Mouse (Mus musculus): ENCODE data around the gene Pam16. TPM values are rescaled to one million over a fixed set of nuclear protein-coding genes. Genes with fewer than 3 reads are reported as not detected.

Pam16 gene
- polyA plus RNA-seq, 1 experiment from 2014 or later: 171 TPM

- Histone ChIP-seq H3K4me3 (replicated peaks; ENCODE audit: low read depth, low read length) (no peak overlapping the region), H3K27ac (replicated peaks; ENCODE audit: low read depth, low read length) (no peak overlapping the region), H3K4me1 (ENCODE audit: control insufficient read depth, insufficient read depth, low read length) (peaks cover 20% of the 10 kb centered on the region), H3K9me3 (ENCODE audit: control insufficient read depth, low read length) (no peaks in the 10 kb centered on the region), H3K36me3 (ENCODE audit: control insufficient read depth, insufficient read depth, low read length) (peaks cover 32% of the 10 kb centered on the region), H3K27me3 (ENCODE audit: control insufficient read depth, insufficient read depth, low read length) (no peaks in the 10 kb centered on the region), H3K4me2 (ENCODE audit: low read length) (no peak overlapping the region), H3K9ac (replicated peaks; ENCODE audit: low read length) (no peak overlapping the region)
- DNase-seq (no peak), ATAC-seq (ENCODE audit: low FRiP score, low TSS enrichment) (no peak)
- WGBS: 72% methylated on average over 9 of the region's 9 CpGs
Observed at GRCm38 (mm10) chr16:4656571-4657081, 31.8 kb upstream of the Pam16 start.

GRCm38 (mm10) chr16:4655764-4656570, 31.2 kb upstream of the Pam16 start:
- H3K9ac ChIP-seq (replicated peaks; ENCODE audit: low read length): no peak overlapping the region
- 0 out of 2 replicates have a peak overlapping the region, but pooled peaks have one; percentile 3 for H3K4me2 ChIP-seq (ENCODE audit: low read length)
- H3K9me3 ChIP-seq (ENCODE audit: control insufficient read depth, low read length): no peaks in the 10 kb centered on the region
- DNase-seq (peak; percentile 70), ATAC-seq (ENCODE audit: low FRiP score, low TSS enrichment) (peak; percentile 56; the same call in 1 of the 2 replicates)
- peaks cover 31% of the 10 kb centered on the region for H3K36me3 ChIP-seq (ENCODE audit: control insufficient read depth, insufficient read depth, low read length)
- no peak overlapping the region for H3K4me3 ChIP-seq (replicated peaks; ENCODE audit: low read depth, low read length)
- WGBS: 25% methylated on average over 11 of the region's 11 CpGs
- H3K27me3 ChIP-seq (ENCODE audit: control insufficient read depth, insufficient read depth, low read length): no peaks in the 10 kb centered on the region
- peak overlapping the region; percentile 37 for H3K27ac ChIP-seq (replicated peaks; ENCODE audit: low read depth, low read length)
- H3K4me1 ChIP-seq (ENCODE audit: control insufficient read depth, insufficient read depth, low read length): peaks cover 20% of the 10 kb centered on the region

DNA sequence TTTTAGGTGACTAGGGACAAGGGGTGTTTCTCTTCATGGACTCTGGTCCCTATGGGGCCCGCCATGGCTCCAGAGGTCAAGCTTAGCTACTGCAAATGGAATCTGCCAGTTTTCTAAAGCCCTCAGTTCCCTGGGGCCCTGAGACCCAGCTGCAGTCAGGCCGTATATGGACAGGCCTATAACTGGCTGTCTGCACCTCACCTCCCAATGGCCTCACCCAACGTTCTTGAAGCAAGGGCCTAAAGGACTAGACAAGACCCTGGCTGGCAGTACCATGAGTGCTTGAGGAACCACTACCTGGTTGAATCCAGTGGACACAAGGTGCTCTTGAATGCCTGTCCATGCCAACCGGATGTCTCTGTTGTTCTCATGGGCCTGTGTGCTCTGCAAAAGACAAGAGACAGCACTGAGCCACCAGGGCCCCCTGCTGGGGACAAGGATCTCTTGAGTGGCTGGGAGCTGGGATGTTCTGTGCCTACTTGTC, 30.5 kb upstream of the Pam16 start:
- ATAC-seq (ENCODE audit: low FRiP score, low TSS enrichment): 0 out of 2 replicates have a peak, but pooled peaks have one; percentile 12
- WGBS: 67% methylated on average over 4 of the region's 4 CpGs
- Histone ChIP-seq H3K27ac (replicated peaks; ENCODE audit: low read depth, low read length) (peak overlapping the region; percentile 37), H3K36me3 (ENCODE audit: control insufficient read depth, insufficient read depth, low read length) (peaks cover 27% of the 10 kb centered on the region), H3K4me1 (ENCODE audit: control insufficient read depth, insufficient read depth, low read length) (peaks cover 20% of the 10 kb centered on the region), H3K9ac (replicated peaks; ENCODE audit: low read length) (no peak overlapping the region), H3K4me3 (replicated peaks; ENCODE audit: low read depth, low read length) (no peak overlapping the region), H3K4me2 (ENCODE audit: low read length) (0 out of 2 replicates have a peak overlapping the region, but pooled peaks have one; percentile 3), H3K9me3 (ENCODE audit: control insufficient read depth, low read length) (no peaks in the 10 kb centered on the region), H3K27me3 (ENCODE audit: control insufficient read depth, insufficient read depth, low read length) (no peaks in the 10 kb centered on the region)
- peak; percentile 23 for DNase-seq

DNA sequence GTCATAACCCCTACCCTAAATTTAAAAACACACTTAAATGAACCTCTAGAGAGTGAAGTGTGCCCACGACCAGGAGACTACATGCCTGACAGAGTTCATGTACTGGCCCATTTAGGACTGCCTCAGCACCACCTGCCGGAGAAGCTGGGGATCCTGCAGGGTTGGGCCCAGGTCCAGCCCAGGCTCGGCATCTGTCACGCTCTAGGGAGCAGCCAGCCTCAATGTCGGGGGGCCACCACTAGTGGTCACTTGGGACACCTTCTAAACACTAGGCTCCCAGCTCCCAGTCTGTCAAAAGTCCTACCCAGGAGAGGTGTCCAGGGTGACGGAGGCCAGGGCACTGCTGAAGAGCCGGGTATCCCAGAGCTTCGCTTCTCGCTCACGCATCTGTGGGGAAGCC, 29.9 kb upstream of the Pam16 start:
- Histone ChIP-seq H3K4me3 (replicated peaks; ENCODE audit: low read depth, low read length) (no peak overlapping the region), H3K27ac (replicated peaks; ENCODE audit: low read depth, low read length) (no peak overlapping the region), H3K4me2 (ENCODE audit: low read length) (no peak overlapping the region), H3K27me3 (ENCODE audit: control insufficient read depth, insufficient read depth, low read length) (no peaks in the 10 kb centered on the region), H3K9ac (replicated peaks; ENCODE audit: low read length) (no peak overlapping the region), H3K36me3 (ENCODE audit: control insufficient read depth, insufficient read depth, low read length) (peaks cover 28% of the 10 kb centered on the region), H3K4me1 (ENCODE audit: control insufficient read depth, insufficient read depth, low read length) (peaks cover 20% of the 10 kb centered on the region), H3K9me3 (ENCODE audit: control insufficient read depth, low read length) (no peaks in the 10 kb centered on the region)
- DNase-seq: no peak
- 86% methylated on average over 10 of the region's 10 CpGs for WGBS
- no peak for ATAC-seq (ENCODE audit: low FRiP score, low TSS enrichment)

- H3K27ac ChIP-seq (replicated peaks; ENCODE audit: low read depth, low read length): no peak overlapping the region
- H3K4me3 ChIP-seq (replicated peaks; ENCODE audit: low read depth, low read length): no peak overlapping the region
- peaks cover 17% of the 10 kb centered on the region for H3K4me1 ChIP-seq (ENCODE audit: control insufficient read depth, insufficient read depth, low read length)
- no peaks in the 10 kb centered on the region for H3K27me3 ChIP-seq (ENCODE audit: control insufficient read depth, insufficient read depth, low read length)
- no peak overlapping the region for H3K4me2 ChIP-seq (ENCODE audit: low read length)
- WGBS: 77% methylated on average over 4 of the region's 4 CpGs
- no peak overlapping the region for H3K9ac ChIP-seq (replicated peaks; ENCODE audit: low read length)
- H3K9me3 ChIP-seq (ENCODE audit: control insufficient read depth, low read length): no peaks in the 10 kb centered on the region
- peaks cover 37% of the 10 kb centered on the region for H3K36me3 ChIP-seq (ENCODE audit: control insufficient read depth, insufficient read depth, low read length)
- ATAC-seq (ENCODE audit: low FRiP score, low TSS enrichment) (no peak), DNase-seq (no peak)
Observed at GRCm38 (mm10) chr16:4652707-4653416, 28.1 kb upstream of the Pam16 start.

GRCm38 (mm10) chr16:4651624-4652023, 26.8 kb upstream of the Pam16 start:
- Histone ChIP-seq H3K4me2 (ENCODE audit: low read length) (no peak overlapping the region), H3K36me3 (ENCODE audit: control insufficient read depth, insufficient read depth, low read length) (peaks cover 37% of the 10 kb centered on the region), H3K4me3 (replicated peaks; ENCODE audit: low read depth, low read length) (no peak overlapping the region), H3K4me1 (ENCODE audit: control insufficient read depth, insufficient read depth, low read length) (peaks cover 17% of the 10 kb centered on the region), H3K9ac (replicated peaks; ENCODE audit: low read length) (no peak overlapping the region), H3K27me3 (ENCODE audit: control insufficient read depth, insufficient read depth, low read length) (no peaks in the 10 kb centered on the region), H3K9me3 (ENCODE audit: control insufficient read depth, low read length) (no peaks in the 10 kb centered on the region), H3K27ac (replicated peaks; ENCODE audit: low read depth, low read length) (no peak overlapping the region)
- DNase-seq (no peak), ATAC-seq (ENCODE audit: low FRiP score, low TSS enrichment) (no peak)
- WGBS: 78% methylated on average over 7 of the region's 7 CpGs

GRCm38 (mm10) chr16:4651081-4651480, 26.3 kb upstream of the Pam16 start:
- no peaks in the 10 kb centered on the region for H3K9me3 ChIP-seq (ENCODE audit: control insufficient read depth, low read length)
- H3K27ac ChIP-seq (replicated peaks; ENCODE audit: low read depth, low read length): no peak overlapping the region
- no peak overlapping the region for H3K4me3 ChIP-seq (replicated peaks; ENCODE audit: low read depth, low read length)
- DNase-seq (no peak), ATAC-seq (ENCODE audit: low FRiP score, low TSS enrichment) (no peak)
- 96% methylated on average over 1 of the region's 1 CpGs for WGBS
- H3K27me3 ChIP-seq (ENCODE audit: control insufficient read depth, insufficient read depth, low read length): no peaks in the 10 kb centered on the region
- peaks cover 12% of the 10 kb centered on the region for H3K4me1 ChIP-seq (ENCODE audit: control insufficient read depth, insufficient read depth, low read length)
- no peak overlapping the region for H3K4me2 ChIP-seq (ENCODE audit: low read length)
- H3K9ac ChIP-seq (replicated peaks; ENCODE audit: low read length): no peak overlapping the region
- H3K36me3 ChIP-seq (ENCODE audit: control insufficient read depth, insufficient read depth, low read length): peaks cover 37% of the 10 kb centered on the region

GRCm38 (mm10) chr16:4650161-4650560, 25.4 kb upstream of the Pam16 start:
- Histone ChIP-seq H3K9me3 (ENCODE audit: control insufficient read depth, low read length) (no peaks in the 10 kb centered on the region), H3K4me2 (ENCODE audit: low read length) (no peak overlapping the region), H3K27me3 (ENCODE audit: control insufficient read depth, insufficient read depth, low read length) (no peaks in the 10 kb centered on the region), H3K27ac (replicated peaks; ENCODE audit: low read depth, low read length) (no peak overlapping the region), H3K4me3 (replicated peaks; ENCODE audit: low read depth, low read length) (no peak overlapping the region), H3K9ac (replicated peaks; ENCODE audit: low read length) (no peak overlapping the region), H3K4me1 (ENCODE audit: control insufficient read depth, insufficient read depth, low read length) (peaks cover 3% of the 10 kb centered on the region), H3K36me3 (ENCODE audit: control insufficient read depth, insufficient read depth, low read length) (peaks cover 37% of the 10 kb centered on the region)
- ATAC-seq (ENCODE audit: low FRiP score, low TSS enrichment) (no peak), DNase-seq (no peak)
- WGBS: 94% methylated on average over 3 of the region's 3 CpGs
